Mouse (Mus musculus) lung, postnatal 25 days (tissue): Measurements from ENCODE around the gene Eif4b.

Experiments
- DNase-seq: peaks from one replicate; pipeline ENCODE4 v3.0.0; 2022; ENCODE audit warnings: low spot score

Eif4b gene

DNA sequence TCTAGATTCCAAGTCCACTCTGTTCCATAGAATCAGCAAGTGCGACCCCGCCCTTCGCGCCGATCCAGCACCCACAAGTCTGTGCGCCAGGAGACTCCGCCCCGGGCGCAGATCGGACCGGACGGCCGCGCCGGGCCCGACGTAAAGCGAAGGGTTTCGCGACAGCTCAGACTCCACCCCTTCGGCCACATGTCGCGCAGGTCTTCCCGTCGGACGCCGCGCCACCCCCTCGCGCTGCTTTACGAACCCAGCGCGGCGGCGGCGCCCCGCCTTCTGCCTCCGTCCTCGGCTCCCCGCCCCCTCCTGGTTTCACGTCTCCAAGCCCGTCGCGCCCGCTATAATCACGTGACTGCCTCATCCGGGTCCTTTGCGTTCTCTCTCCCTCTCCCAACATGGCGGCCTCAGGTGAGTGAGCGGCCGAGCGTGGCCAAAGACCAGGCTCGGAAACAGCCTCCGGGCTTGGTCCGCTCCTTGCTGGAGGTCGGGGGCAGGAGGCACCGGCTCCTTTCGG lies at the start of gene Eif4b:
Gene Eif4b (plus strand): TSS at position 215 of the 511 bp plus-strand sequence.
- DNase-seq, result peak; percentile 99

DNA sequence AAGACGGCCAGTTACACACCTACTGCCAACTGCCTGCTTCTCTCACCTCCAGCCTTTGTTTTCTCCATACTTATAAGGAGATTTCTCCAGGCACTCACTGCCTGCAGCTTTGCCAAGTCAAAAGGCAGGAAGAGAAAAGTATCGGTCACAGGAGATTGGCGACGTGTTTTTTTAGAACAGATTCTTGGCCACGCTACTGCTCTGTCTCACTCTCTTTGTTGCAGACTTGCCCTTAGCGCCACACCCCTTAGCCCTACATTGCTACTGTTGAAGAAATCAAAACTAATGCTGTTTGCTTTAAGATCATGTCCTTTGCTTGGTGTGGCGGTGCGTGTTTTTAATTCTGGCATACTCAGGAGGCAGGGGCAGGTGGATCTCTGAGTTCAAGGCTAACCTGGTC lies 49.7 kb upstream of the Eif4b start:
- no peak for DNase-seq

DNA sequence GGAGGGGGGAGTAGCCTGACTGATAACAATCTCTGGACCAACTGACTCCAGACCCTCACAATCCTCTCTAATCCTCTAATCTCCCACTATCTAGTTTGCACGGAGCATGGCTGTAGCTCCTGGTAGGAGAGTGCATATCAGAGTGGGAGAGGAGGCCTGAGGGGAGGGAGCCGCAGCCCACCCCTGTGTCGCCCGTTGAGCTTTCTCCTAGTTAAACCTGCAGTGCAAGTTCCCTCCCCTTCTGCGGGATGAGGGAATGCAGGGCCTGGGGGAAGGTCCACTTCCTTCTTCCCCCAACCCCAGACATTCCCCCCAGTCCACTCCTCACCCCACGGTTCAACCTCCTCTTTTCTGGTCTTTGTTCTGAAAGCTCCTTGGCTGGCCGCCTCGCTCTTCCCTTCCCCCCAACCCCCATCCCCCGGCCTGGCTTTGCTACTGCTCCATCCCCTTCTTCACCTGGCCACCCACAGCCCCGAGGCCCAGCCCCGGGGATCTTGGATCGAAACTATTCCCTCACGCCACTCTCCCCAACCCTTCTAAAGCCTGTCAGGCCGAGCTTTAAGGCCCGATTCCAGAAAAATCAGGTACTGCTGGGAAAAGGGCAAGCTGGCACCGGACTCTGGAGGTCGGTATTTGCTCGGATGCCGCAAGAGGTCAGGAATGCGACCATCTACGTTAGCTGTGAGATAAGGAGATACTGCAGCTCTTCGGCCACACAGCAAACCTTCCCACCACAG lies 48.3 kb upstream of the Eif4b start:
- no peak for DNase-seq

DNA sequence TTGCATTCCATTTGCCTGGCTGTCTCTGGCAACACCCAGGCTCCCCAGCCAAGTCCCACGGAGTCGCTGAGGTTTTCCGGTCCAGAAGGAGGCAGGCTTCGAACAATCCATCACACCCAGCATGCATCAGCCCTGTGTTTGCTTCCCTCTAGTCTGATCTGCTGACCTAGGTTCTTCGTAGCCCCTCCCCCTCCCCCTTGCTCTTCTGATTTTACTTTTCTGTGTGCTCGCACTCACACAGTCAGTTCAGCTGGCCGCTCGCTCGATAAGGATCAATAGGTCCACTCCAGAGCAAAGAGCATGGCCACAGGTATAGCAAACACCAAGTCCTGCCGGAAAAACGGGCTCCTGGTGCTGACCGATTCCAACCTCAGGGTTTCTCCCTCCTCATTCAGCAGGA lies 47.1 kb upstream of the Eif4b start:
- no peak for DNase-seq

DNA sequence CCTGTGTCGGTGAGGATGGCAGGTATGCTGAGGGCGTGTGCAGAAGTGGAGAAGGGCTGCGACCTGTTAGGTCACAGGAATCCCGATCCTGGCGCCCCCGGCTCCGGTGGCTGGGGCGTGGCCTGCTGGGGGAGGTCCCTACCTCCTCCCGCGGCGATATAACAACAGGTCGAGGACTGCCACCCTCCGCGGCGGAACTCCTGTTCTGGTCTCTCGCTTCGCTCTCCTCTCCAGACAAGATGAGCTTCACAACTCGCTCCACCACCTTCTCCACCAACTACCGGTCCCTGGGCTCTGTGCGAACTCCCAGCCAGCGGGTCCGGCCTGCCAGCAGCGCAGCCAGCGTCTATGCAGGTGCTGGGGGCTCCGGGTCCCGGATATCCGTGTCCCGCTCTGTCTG lies 45.5 kb upstream of the Eif4b start, which contains the start of gene Krt18:
Gene Krt18 (plus strand): TSS at position 141 of the 400 bp plus-strand sequence.
- DNase-seq, result no peak

DNA sequence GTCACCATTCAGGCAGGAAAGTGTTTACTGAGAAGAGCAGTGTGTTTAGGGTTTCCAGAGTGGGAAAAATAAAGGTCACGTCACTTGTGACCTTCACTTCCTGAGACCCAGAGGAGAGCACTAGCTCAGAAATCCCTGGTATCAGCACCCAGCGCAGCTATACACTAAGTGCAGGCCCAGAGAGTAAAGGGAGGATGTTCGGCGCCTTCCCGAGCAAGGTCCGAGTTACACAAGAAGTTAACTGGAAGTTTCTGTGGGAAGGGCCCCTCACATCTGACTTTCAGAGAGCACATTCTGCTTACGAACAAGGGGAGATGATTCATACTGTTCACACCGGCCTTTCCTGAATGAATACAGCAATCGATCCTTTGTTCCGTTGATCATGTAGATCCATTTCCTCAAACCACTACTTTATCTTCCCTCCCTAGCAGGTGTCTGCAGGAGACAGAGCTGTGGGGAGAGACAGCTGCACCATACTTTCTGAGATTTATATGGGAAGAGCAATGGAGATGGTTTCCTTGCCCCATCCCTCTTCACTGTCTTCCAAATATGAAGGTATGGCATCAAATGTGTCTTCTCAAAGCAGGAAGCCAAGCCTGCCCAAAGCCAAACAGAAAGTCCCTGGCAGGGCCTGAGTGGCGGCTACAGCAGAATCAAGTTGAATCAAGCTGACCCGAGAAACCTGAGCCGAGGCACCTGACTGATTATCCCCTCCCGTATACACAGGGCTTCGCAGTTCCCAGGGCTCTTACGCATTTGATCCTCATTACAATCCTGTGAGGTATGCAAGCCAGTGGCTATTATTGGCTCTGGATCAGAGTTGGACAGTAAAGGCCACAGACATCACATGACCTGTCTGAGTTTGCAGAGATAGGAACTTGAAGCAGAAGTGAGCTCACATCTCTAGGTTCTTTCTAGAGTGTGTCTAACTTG lies 39.2 kb upstream of the Eif4b start:
- no peak for DNase-seq

DNA sequence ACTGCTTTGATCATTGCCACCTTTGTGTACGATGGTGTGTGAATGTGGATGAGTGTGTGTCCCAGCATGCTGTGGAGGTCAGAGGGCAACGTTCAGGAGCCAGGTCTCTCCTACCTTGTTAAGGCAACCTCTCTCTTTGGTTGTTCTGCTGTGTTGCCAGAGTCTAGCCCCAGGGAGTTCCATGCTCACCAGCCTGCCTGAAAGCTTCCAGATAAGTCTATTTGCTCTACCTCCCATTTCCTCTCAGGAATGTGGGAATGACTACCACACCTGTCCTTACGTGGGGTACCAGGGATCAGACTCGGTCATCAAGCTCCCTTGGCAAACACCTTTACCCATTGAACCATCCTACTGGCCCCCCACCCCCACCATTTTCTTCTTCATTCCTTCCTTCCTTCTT lies 33.3 kb upstream of the Eif4b start:
- no peak for DNase-seq

DNA sequence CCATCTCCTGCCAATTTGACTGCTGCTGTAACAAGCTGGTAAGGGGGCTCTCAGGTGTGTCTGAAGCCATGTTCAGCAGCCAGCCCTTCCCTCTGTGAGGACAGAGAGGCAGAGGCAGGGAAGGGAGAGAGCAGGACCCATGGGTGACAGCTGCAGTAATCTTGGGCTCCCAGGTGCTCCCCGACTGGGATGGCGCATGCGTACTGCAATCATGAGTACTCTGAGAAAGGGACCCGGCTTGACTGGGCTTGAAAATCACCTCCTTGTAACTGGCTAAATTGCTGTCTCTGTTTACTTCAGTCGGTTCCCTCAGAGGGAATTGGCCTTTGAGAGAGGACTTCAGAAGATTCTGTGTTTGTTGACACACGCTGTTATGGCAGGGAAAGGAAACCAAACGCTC lies 31.6 kb upstream of the Eif4b start:
- DNase-seq, result no peak

DNA sequence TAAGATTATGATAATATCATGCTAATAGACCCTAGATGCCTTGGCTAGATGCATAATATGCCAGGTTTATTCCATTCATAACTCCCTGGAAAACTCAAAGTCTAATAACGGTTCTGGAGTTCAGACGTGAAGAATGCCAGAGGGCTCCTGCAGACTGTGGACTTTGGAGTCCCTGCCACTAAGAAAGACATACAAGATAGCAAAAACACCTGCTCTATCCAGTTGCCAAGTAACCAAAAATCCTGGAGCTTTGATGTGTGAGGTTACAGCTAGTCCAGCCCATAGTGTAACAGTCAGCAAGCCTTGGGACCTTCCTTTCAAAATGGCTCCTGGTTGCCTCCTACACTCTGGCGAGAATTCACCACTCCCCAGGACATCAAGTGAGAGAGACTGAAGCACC lies 28.8 kb upstream of the Eif4b start:
- DNase-seq, result no peak

DNA sequence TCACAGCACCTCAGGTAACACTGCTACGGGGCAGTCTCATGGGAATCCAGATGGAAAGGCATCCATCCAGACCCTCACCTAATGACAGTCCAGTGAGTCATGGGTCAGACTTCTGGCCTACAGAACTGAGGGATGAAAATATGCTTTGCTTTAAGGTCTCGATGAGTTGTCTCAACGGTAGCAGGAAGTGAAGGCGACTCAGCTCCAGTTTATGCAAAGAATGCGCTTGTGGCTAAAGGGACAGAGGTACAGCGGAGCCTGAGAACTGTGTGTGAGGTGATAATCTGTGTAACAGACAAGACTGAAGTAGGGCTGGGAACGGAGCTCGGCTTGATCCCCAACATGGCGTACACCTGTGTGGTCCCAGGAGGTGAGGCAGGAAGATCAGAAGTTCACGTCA lies 27.9 kb upstream of the Eif4b start:
- DNase-seq, result no peak

DNA sequence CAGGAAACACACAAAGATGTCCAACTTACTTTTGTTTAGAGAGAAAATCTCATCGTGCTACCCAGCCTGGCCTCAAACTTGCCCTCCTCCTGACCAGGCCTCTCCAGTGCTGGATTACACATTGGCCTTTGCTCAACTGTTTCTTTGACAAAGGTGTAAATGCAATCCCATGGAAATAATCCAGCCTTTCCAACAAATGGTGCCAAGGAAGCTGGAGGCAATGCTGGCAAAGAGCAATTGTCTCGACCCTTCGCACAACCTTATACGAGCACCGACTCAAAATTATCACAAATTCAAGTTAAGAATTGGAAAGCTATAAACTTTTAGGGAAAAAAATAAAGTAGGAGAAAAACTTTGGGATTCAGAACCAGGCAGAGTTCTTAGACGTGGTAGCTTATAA lies 25.6 kb upstream of the Eif4b start:
- DNase-seq, result no peak

DNA sequence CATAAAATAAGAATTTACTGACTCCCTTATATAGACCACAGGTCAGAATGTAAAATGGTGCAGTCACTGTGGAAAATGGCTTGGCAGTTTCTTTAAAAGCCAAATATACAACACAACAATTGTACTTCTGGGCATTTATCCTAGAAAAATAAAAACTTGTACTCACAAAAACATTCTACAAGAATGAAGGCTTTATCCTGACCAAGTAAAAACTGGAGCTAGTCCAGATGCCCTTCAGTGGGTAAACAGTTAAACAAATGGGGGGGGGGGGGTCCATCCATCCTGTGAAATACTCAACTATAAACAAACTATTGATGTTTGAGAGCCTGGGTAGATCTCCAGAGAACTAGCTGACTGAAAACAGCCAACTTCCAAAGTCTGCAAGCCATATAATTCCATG lies 23.7 kb upstream of the Eif4b start:
- no peak for DNase-seq

DNA sequence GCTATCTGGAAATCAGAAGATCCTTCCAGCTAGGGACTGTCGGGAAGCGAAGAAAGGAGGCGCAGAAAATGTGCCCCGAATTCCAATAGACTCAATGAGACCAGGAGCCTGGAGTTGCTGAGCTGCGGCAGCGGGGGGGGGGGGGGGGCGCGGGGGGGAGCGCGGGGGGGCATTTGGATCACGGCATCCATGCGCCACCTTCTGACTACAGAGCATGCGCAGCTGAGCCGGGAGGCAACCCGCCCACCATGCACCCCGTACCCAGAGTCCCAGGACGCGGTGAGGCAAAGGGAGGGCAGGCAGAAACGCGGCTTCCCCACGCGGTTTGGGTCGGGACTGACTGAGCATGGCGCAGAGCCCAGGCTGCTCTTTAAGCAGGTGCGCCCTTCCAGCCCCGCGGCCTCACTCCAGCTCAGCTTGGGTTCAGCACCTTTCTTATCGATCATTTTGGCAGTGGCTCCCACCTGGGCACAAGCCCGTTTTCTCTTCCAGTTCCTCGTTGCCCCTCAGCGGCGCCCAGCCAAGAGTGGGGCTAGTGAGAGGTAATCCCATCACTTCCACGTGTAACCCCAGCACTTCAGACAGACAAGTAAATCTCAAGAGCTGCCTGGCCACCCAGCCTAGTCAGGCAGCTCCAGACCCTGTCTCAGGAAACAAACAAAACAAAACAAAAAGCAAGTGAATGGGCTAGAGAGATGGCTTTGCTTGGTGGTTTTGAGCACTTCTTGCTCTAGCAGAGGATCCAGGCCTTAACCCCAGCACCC lies 21.5 kb upstream of the Eif4b start:
- peak; percentile 12 for DNase-seq

DNA sequence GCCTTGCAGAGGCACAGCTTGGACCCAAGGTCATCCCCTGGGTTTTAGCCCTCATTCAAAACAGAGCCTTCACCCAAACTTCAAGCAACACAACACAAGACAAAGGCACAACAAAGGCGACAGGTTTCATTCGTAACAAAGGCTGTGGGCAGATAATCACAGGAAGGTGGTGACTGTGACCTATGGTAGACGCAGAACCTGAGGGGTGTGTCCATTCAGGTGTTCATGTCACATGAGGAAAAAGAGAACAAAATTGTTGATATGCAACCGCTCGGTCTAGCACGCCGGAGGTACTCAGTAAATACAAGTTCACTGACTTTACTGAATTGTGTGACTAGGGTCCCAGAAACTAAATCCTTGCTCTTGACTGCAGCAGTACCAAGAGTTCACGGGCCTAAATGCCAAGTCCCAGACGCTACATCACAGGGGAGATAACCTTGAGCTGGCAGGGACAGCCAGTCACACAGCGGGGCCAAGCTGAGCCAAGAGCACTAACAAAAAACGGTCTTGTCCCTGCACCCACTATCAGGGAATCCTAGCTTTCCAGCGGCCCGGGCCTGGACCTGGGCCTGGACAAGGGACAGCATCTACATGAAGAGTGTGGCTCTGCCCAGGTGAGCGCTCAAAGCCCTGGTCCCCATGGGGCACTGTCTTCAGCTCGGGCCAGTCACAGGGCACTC lies 16.9 kb upstream of the Eif4b start:
- no peak for DNase-seq

DNA sequence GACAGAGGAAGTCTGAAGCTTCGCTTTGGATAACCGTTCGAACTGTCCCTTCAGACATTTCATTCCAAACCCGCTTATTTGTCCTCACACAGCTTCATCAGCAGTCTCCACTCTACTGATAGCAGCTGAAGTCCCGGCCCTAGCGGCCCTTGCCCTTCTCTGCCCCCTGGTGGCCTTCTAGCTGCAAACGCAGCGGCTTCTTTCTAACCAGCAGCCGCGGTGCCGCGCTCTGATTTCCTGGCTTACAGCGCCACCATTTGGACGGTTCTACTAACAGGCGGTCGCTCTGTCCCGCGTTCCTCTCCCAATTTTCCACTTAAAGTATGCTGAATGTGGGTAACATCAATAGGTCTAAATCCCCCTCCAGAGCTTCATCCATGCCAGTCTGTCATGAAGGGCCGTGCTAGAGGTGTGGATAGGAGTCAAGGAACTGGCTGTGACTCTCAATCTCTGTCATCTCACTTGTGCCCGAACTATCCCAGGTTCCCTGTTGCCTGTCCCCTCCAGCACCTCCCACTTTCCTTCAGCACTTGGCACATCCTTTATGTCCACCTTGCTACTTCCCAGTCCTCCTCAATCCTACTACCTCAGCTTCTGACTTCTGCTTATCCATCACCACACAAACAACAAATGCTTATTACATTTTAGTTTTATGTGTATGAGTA lies 7.8 kb upstream of the Eif4b start:
- peak; percentile 94 for DNase-seq

DNA sequence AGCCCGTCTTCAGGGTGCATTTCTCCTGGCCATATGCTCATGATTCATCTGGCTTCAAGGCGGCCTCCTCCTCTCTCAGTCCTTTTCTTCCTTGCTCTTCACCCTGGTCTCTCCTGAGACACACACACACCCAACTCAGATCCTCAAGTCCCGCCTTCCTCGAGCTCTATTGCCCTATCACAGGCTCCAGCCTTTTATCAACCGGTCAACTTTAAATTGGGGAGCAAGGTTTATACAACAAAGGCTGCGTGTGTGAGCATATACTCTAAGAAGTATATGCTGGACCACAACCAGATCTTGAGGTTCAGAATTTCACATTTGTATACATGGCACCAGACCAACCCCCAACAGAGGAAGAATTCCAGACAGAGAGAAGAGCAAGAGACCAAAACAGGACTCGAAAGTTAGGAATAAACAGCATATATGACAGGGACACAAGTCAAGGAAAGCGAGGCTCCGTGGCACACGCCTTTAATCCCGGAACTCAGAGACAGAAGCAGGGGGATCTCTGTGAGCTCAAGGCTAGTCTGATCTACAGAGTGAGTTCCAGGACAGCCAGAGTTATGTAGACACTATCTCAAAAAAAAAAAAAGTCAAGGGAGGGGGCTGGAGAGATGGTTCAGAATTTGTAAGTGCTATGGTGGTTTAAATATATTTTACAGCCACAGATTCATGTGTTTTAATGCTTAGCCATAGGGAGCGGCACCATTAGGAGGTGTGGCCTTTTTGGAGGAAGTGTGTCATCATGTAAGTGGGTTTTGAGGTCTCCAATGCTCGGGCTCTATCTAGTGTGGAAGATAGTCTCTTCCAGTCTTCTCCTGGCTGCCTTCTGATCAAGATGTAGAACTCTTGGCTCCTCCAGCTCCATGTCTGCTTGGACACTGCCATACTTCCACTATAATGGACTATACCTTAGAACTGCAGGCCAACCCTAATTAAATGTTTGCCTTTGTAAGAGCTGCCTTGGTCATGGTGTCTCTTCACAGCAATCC lies 2.8 kb upstream of the Eif4b start:
- DNase-seq, result no peak

DNA sequence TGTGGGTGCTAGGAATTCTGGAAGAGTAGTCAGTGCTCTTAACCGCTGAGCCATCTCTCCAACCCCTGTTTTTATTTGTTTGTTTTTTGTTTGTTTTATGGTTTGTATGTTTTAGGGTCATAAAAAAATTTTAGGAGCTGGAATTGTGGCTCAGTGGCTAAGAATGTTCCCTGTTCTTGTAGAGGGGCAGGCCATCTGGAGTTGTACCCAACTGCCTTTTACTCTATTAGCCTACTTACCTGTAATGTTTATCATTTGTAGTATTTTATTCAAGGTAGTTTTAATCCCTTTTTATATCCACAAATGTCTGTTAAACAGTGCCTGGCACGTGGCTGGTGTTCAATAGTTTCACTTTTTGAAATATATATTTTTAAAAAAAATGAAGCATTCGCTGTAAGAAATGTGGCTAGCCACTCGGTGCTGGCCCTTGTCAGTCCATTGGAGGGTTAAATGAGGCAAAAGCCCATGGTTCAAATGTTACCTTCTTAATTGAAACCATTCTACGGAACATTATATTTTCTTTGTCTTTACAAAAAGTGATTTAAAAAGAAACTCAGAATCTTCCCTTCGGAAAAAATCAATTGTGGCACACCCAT lies 512 bp upstream of the Eif4b start:
- no peak for DNase-seq

DNA sequence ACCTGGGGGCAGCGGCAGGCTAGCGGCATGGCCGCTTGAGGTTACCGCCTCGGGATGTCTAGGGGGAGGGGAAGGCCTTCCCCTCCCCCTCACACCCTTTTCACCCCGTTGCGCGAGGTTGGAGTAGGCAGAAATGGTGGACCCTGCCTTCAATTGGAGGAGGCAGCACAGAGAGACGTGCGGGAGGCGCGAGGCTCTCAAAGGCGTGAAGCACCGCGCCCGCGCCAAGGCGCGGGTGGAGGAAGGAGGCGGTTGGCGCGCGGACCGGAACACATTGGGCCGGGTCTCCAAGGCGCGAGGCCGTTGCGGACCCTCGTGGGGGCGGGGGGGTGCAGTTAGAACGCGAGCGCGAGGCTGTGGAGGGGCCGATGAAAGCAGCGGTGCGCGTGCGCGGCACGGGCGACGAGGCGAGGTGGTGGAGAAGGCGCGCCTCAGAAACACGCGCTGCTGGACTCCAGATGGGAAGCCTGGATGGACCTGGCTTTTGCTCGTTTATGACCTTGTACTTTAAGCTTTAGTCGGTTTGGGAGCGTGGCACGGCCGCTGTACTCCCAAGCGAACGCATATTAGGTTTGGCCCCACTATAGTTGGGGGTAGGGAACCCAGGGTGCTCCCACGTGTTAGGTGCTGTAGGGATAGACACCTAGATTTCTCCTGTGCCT lies 628 bp downstream of the Eif4b start:
- peak; percentile 21 for DNase-seq
